Mouse (Mus musculus) ES-Bruce4 (cell line): Measurements from ENCODE around the gene Cep63.

Source experiments
- CTCF ChIP-seq: IDR thresholded peaks from one replicate; pipeline ENCODE4 v1.8.1; 2011; ENCODE audit warnings: low read depth, low read length
- POLR2A ChIP-seq: IDR thresholded peaks from one replicate; pipeline ENCODE4 v1.8.1; 2011; ENCODE audit warnings: low read length; ENCODE audit not compliant: insufficient read depth

DNA sequence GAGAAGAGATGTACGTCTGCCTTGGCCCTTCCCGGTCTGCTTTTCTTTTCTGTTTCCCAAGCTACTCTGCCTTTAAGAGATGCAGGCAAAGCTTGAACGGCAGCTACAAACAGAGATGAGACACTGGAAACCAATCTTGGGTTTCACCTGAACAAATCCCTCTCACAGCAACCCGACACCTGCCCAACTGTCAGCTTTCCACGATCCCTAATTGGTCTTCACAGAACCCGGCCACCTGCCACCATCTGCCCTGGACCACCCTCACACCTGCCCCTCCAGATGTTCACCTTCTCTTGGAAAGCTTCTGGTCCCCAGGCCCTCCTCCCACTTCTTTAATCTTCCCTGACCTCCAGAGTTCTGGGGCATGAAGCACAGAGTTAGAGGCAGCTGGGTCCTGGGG lies 41.8 kb upstream of the Cep63 start:
- TF ChIP-seq CTCF (no peak), POLR2A (no peak)
